Mouse (Mus musculus) CD4-positive helper T cell, adult 2 months (primary cell): ENCODE measurements at regions not wholly inside any gene's neighbourhood (a gene's known extent, or its start where the extent isn't known, plus 50 kb on each side); places are given as distances from the start of the nearest gene placed in this dataset.

Experiments
- DNase-seq: peaks from one replicate; pipeline ENCODE4 v3.0.0-alpha.2; 2012; ENCODE audit warnings: low read depth, missing footprints, low spot score

- no peak for DNase-seq
These were observed 404.2 kb upstream of the Cntn3 start for GRCm38 (mm10) chr6:102977122-102977521.

DNA sequence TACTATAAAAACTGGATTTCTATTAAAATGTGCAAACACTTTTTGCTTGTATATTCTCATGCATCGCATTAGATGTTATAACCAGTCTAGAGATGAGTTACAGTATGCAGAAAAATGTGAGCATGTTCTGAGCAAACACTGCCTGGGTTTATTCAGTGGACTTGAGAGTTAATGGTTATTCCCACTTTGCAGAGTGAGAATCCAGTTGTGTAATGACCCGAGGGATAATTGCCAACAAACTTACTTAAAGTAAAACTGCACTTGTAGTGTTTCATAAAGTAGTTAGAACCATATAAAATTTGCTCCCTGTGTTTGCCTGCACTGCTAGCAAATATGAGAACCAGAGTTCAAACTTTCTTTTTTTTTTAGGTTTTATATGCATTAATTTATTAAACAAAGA lies 450.4 kb upstream of the Cntn3 start:
- no peak for DNase-seq

DNA sequence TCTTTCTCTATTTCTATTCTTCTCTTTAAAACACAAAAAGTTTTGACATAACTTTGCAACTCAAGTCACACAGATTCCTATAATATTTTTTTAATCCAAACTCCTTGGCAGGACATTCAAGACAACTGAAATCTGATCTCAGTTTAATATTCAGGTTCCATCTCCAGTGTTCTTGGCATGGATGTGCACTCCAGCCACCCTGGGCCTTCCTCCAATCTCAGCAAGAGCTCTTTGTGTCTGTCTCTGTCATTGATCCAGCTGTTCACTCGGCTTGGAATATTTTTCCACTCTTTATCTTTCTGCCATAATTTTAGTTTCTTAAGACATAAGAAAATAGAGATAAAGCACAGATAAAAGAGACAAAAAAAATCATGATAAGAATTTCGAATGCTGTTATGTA lies 451.1 kb upstream of the Cntn3 start:
- DNase-seq = no peak

DNA sequence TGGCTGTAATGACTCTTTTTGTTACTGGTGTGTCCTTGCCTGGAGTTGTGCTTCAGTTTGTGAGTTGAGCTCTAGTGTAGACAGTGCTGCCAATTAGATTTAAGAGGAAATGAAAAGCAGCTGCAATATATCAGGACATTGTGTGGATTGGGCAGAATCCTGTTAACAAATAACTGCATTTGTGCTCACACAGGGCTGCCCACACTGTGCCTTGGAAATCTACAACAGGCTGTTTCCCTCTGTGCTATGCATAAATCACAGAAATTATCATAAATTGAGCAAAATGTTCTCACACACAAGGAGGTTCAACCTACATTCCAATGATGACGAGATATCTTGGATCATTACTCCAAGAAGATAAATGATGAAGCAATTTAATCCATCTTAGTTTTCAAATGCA lies 455.2 kb upstream of the Cntn3 start:
- DNase-seq = no peak

DNA sequence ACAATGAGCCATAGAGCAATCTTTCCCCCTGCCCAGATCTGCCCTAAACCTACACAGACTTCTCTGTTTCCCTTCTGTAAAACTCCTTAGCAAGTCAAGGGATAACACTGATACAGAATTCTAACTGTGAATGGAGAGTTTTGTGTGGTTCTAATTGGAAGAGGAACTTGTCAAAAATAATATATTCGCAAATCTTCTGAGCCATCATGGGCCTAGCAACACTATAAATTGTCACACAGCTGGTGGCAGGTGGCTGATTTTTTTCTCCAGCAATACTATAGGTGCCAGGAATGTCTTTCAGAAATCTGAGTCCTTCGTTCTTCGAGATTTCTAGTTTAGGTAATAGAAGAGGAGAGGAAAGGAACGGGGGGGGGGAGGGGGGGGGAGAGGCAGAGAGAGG lies 460.5 kb upstream of the Cntn3 start:
- DNase-seq = no peak

GRCm38 (mm10) chr6:103033919-103034318 lies 461.0 kb upstream of the Cntn3 start:
- DNase-seq = no peak

DNA sequence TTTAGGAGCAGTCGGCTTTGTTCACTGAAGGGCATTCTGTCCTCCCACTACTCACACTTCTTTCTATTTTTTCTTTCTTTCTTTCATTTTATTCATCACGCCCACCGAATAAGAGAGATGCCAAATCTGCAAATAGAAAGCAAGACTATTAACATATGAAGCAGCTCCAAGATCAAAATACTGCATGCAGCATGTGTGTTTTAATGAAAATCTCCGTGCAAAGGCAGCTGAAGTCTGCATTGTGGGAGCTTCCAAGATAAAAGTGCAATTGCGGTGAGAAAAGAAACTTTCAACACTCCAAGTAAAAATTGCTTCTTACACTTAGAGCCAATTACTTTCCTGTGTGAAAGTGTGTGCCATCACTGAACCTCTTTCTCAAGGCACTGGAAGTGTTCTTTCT lies 449.8 kb upstream of the Chl1 start:
- no peak for DNase-seq

GRCm38 (mm10) chr6:103106189-103106588 lies 404.2 kb upstream of the Chl1 start:
- no peak for DNase-seq

DNA sequence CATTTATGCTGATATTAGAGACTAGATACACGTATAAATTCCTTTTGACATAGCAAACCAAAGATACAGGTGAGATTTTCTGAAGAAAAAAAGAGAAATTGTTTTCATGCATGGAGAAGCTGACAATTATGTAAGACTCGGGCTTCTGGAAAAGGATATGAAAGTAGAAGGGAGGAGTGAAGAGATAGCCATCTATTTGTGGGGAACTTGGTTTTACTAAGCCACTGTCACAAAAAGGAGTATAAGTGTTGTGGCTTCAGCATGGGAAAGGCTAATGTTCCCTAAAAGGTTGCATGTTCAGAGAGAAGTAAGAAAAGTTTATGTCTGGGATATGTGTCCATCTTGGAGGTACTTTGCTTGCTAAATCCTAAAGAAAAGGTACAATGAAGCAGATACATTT lies 390.8 kb upstream of the Chl1 start:
- DNase-seq = no peak

DNA sequence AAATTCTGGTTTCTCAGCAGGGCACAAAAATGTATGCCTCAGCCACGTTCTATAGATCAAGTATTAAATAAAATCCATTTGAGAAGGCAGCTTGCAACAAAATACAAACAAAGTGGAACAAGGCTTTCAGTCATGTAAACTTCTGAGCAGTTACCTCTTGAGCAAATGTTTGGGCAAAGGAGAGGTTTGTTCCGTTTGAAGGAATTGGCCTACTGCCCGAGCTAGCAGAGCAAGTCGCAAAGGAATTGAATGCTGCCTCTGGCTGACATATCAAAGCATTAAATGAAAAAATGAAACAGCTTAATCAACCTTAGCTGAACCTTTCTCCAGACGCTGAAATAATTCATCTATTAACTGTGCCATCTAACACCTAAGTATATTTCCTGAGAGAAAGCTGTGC lies 369.5 kb upstream of the Chl1 start:
- no peak for DNase-seq

- DNase-seq = no peak
These were observed 332.5 kb upstream of the Chl1 start for GRCm38 (mm10) chr6:103177851-103178250.

DNA sequence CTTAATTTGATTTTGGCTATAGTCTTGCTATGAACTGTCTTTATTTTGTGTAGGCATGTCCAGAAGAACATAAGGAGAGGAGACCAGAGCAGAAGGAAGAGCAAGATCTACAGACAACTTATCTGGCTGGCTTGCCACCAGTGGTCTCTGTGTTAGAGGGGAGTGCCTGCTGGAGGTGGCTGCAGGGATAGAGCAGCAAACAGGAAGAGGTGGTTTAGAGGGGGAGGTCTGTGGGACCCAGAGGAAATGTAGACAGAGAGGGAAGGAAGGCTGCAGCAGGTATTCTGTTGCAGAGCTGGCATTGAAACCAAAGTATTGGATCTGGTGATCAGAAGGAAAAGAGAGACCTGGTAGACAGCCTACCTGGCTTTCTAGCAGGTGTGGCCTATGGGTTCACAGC lies 327.0 kb upstream of the Chl1 start:
- no peak for DNase-seq

DNA sequence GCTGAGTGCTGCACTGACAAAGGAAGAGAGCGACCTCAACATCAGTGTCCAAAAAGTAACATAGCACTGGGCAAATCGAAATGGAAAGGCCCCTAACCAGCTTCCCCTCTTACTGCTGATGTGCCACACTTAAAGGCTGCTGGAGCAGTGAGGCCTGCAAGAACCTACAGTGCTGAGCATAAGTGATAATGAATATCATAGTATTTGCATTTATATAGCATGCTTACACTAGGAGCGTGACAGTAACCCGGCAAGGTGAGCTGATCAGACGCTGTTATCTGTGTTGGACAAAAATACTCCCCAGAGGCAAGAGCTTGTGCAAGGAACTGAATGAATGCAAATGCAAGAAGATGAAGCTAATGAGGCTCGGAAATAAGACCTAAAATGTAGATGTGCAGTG lies 313.5 kb upstream of the Chl1 start:
- DNase-seq = no peak

DNA sequence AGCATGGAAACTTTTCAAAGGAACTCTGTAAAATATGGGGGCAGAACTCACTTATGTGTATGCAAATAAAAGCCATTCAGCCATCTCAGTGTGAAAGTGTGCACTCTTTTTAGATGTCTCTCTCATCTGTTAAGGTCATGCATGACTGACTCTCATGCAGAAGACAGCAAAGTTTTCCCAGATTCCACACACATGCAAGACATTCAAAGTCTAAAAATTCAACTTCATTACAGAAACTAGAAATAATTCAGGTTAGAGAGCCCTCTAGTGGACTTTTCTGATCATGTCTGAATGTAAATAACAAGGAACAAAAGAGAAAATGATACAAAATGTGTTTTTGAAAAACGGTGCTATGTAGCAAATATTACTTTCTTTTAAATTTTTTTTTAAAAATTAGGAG lies 308.8 kb upstream of the Chl1 start:
- DNase-seq = no peak

DNA sequence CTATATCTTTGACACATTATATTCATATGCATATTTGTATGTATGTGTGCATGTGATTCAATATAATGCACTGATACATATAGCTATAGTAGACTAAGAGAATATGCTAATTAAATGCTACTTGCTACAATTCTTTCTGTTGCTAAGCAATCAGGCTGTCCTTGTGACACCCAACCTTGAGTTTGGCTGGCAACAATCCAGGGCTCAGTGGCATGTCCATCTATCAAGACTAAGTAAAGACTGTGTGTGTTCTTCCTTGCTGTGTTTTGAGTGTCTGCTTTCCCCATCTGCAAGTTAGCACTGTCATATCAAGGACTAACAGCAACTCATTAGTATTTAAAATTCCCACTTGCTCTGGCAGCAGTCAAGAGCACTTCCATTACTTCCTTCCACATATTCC lies 301.2 kb upstream of the Chl1 start:
- no peak for DNase-seq

DNA sequence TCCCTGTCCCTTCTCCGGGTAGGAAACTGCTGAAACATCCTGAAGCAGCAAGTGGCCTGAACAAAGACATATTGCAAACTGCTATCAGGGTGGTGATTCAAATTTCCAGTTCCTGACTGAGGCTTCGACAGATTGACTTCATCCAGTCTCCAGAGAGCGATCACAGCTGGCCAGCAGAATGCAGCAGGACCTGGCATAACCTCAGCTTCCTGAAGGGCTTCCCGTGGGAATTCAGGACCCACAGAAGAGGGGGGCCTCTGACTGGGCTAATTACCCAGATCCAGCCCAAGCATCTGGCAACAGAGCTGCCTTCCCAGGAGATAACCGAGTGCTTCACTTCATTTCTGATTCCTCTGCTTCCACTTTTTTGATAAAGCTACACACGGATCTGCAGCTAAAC lies 297.2 kb upstream of the Chl1 start:
- DNase-seq = no peak

GRCm38 (mm10) chr6:103236896-103237295 lies 273.5 kb upstream of the Chl1 start:
- no peak for DNase-seq

- DNase-seq = no peak
These were observed 241.4 kb upstream of the Chl1 start for GRCm38 (mm10) chr6:103268984-103269383.

DNA sequence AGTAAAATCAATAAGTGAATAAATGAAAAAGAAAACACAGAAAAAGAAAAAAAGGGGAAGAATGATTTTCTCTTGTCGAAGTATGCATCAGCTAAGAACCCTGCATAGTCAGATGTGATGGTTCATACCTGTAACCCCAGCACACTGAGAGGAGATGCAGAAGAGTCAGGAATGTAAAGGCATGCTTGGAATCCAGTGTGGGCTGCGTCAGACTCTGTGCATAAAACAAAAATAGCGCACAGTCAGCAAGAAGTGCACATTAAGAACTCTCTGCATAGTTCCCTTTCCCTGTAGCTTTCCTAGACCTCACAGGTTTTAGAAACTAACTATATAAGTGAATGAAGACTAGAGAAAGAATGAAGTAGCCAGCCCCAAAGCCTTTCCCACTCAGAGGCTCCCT lies 238.2 kb upstream of the Chl1 start:
- no peak for DNase-seq

GRCm38 (mm10) chr6:103275071-103275470 lies 235.3 kb upstream of the Chl1 start:
- no peak for DNase-seq

- no peak for DNase-seq
These were observed 234.9 kb upstream of the Chl1 start for GRCm38 (mm10) chr6:103275476-103275875.

- DNase-seq = peak; percentile 60
These were observed 214.4 kb upstream of the Chl1 start for GRCm38 (mm10) chr6:103296015-103296414.

- peak; percentile 56 for DNase-seq
These were observed 203.8 kb upstream of the Chl1 start for GRCm38 (mm10) chr6:103306420-103307249.

DNA sequence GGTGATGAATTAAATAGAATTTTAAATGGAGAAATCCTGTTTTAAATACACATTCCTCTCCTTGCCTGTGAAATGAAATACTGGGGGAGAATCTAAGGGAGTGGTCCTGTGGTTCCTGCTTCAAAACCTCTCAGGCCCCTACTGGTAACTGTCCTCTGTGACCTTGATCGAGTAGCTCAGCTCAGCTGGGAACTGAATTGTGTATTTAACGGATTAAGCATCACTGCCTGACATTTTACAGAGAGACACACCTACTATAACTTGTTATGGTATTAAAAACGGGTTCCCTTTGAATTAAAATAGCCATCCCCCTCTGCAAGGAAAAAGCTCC lies 203.2 kb upstream of the Chl1 start:
- DNase-seq = no peak
